Mouse (Mus musculus): ENCODE data around the gene Trim7.
"Not testable (repeated sequence)": the region's sequence is repeated elsewhere in the genome, so short reads cannot be mapped to it uniquely, and the experiment has no call there.

Trim7 gene

GRCm38 (mm10) chr11:48846881-48847280 is 20.9 kb downstream of the Trim7 start:
- no peak for DNase-seq (ENCODE audit: low read depth, low spot score)

- no peak for DNase-seq (ENCODE audit: low read depth, low spot score)
Measured at GRCm38 (mm10) chr11:48850240-48850639, 24.3 kb downstream of the Trim7 start.

GRCm38 (mm10) chr11:48851270-48851995 is 25.5 kb downstream of the Trim7 start:
- DNase-seq (ENCODE audit: low read depth, low spot score): peak; percentile 65

- no peak for DNase-seq (ENCODE audit: low read depth, low spot score)
Measured at GRCm38 (mm10) chr11:48852190-48852589, 26.2 kb downstream of the Trim7 start.

- DNase-seq (ENCODE audit: low read depth, low spot score): peak; percentile 83
Measured at GRCm38 (mm10) chr11:48852624-48853473, 26.9 kb downstream of the Trim7 start.

GRCm38 (mm10) chr11:48853474-48854180 is 27.7 kb downstream of the Trim7 start:
- DNase-seq (ENCODE audit: low read depth, low spot score): peak; percentile 94

- DNase-seq (ENCODE audit: low read depth, low spot score): peak; percentile 81
Measured at GRCm38 (mm10) chr11:48859014-48859413, 33.1 kb downstream of the Trim7 start.

GRCm38 (mm10) chr11:48862784-48863319 is 36.9 kb downstream of the Trim7 start:
- no peak for DNase-seq (ENCODE audit: low read depth, low spot score)

DNA sequence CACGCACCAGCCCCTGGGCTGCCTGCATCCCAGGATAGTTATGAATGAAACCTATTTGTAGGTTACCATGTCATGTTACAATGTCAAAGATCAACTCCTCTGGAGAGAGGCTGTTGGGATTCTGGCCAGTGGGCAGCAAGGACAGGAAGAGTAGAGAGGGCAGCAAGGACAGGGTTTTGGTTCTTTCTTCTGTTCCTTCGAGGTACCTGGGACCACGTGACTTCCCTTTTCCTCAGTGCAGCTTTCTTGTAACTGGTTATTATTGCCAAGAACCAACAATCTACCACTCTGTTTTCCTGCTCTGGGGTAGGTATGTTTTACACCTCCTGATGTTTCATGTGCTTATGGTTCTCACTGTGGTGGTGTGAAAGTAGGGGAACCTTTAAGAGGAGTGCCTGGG is 37.9 kb downstream of the Trim7 start:
- no peak for DNase-seq (ENCODE audit: low read depth, low spot score)

DNA sequence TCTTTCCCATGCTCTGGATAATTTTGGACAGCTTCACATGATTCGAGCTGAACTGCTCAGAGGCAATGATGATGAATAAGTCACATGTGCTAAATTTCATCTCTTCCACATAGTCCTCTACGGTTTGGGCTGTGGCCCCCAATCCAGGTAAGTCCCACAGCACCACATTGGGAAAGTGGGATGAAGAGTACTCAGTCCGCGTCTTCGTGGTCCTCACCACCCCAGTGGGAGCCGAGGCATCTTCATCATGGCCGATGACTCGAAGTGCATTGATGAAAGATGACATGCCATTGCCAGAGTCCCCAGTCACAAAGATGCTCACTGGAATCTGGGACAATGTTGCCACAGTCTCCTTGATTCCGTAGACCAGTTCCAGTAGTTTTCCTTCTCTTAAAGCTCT is 40.5 kb downstream of the Trim7 start:
- no peak for DNase-seq (ENCODE audit: low read depth, low spot score)

- DNase-seq (ENCODE audit: low read depth, low spot score): no peak
Measured at GRCm38 (mm10) chr11:48869380-48870110, 43.6 kb downstream of the Trim7 start.

DNA sequence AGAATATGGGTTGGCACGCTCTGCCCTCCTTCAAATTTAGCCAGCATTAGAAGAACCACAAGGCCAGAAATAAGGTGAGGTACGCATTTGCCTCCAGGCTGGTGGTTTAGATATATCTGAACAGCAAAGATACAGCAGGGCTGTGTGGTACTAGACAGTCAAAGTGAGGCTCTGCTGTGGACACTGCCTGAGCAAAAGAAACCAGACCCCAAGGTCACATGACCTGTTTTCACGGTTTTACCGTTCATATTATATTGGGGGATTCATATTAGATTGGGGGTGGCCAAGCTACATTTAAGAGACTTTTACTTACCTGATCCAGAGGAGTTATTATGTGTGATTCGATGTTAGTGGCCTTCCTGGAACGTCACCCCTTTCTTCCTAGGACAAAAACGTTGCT is 44.8 kb downstream of the Trim7 start:
- no peak for DNase-seq (ENCODE audit: low read depth, low spot score)

GRCm38 (mm10) chr11:48871201-48871772 is 45.3 kb downstream of the Trim7 start, which contains the start of gene Irgm1:
Irgm1 (minus strand) TSS chr11:48871683.
- DNase-seq (ENCODE audit: low read depth, low spot score): peak; percentile 79

DNA sequence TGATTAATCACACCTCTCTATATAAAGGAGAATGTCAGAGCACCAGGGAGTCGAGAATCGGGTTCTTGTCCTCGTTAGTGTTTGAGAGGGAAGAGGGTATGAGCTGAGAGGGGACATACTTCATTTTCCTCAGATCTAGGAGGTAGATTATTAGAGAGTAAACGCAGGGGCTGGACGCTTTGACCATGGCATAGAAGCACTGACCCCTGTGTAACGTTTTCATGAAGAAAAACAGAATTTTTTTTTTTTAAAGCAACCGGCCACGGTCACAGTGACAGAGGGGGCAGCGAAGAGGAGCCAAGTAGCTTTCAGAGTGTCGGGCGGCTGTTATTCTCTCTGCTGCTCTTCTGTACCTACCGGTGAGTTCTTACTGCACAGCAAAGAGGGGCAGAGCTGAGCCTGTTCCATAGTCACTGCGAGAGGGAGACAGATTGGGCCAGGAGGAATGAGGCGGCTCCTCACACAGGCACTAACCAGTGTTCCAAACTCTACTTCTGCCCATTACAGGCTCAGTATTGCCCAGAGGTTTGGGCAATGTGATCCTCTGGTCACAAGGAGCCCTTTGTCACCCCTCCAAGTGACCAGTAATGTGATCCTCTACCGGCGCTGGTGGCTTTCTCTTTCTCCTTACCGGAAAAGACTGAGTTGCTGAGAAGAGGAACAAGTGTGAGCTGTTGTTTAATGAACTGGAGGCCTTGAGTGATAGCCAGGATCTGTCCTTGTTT is 46.0 kb downstream of the Trim7 start:
- DNase-seq (ENCODE audit: low read depth, low spot score): no peak

GRCm38 (mm10) chr11:48872695-48873300 is 46.9 kb downstream of the Trim7 start:
- DNase-seq (ENCODE audit: low read depth, low spot score): no peak

DNA sequence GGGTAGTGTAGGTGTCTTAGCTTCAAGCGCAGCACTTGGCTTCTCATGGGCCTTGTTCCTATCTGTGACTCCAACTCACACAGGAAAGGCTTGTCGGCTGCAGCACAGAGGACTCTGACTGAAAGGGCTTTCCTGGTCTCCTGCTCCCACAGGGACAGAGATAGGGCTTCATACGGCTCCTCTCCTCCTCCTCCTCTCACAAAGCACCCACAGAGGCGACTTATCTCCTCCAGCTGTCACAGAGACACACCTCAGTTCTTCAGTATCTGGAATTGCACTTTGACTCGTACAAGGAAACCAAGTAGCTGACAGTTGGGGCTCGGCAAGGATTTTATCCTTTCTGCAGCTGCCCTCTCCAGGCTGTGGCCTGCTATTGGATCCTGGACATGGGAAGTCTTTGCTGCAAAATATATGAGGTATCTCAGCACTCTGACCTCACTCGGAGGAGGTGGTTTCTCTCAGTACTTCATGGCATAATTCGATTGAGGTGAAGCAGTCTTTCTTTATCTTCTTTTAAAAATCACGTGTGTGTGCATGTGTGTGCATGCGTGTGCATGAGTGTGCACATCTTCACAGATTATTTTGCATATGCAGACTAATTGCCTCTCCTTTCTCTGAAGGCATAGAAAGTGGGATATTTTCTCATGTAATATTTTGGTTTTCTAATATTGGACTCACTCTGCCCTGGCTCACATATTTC is 47.8 kb downstream of the Trim7 start:
- no peak for DNase-seq (ENCODE audit: low read depth, low spot score)

GRCm38 (mm10) chr11:48874465-48874864 is 48.5 kb downstream of the Trim7 start:
- DNase-seq (ENCODE audit: low read depth, low spot score): peak; percentile 68

DNA sequence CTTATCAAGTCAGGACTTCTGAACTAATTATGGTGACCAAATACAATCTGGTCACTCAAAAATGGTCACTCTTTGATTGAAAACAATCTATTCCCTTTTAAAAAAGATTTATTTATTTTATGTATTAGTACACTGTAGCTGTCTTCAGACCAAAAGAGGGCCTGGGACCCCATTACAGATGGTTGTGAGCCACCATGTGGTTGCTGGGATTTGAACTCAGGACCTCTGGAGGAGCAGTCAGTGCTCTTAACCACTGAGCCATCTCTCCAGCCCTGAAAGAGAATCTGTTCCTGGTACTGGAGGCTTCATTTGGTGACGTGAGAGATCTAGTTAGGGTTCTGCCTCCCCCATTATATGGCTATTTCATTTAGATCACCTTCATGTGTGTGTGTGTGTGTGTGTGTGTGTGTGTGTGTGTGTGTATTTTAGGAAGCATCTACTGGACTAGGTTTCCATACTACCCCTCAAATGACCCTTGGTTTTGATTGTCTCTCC is 49.5 kb downstream of the Trim7 start:
- DNase-seq (ENCODE audit: low read depth, low spot score): not testable (repeated sequence)

GRCm38 (mm10) chr11:48876680-48877079 is 50.7 kb downstream of the Trim7 start:
- no peak for DNase-seq (ENCODE audit: low read depth, low spot score)
